Mouse (Mus musculus): ENCODE results near the gene Rint1. TPM values are rescaled to one million over a fixed set of nuclear protein-coding genes. Genes with fewer than 3 reads are reported as not detected.

The Rint1 gene
- polyA plus RNA-seq, 1 experiment = 22.4 TPM

- no peak for TF ChIP-seq CTCF (IDR thresholded peaks at IDR 0.05; ENCODE audit: borderline replicate concordance, insufficient read depth, low read depth, low read length)
- TF ChIP-seq POLR2A (IDR thresholded peaks at IDR 0.05; ENCODE audit: borderline replicate concordance, insufficient read depth, low read length) = no peak
- no peak for DNase-seq
- no peaks in the 10 kb centered on the region for H3K27me3 ChIP-seq (ENCODE audit: control insufficient read depth, insufficient read depth, low read length)
- WGBS = 25% methylated on average over 5 of the region's 5 CpGs
- no peak overlapping the region for H3K27ac ChIP-seq (ENCODE audit: insufficient read depth, low read length)
- H3K4me3 ChIP-seq (replicated peaks; ENCODE audit: insufficient read depth, low read depth, low read length) = no peak overlapping the region
- H3K4me1 ChIP-seq (ENCODE audit: control insufficient read depth, insufficient read depth, low read length) = no peaks in the 10 kb centered on the region
Measured at GRCm38 (mm10) chr5:23862291-23862690, 74.8 kb downstream of the Rint1 start.

DNA sequence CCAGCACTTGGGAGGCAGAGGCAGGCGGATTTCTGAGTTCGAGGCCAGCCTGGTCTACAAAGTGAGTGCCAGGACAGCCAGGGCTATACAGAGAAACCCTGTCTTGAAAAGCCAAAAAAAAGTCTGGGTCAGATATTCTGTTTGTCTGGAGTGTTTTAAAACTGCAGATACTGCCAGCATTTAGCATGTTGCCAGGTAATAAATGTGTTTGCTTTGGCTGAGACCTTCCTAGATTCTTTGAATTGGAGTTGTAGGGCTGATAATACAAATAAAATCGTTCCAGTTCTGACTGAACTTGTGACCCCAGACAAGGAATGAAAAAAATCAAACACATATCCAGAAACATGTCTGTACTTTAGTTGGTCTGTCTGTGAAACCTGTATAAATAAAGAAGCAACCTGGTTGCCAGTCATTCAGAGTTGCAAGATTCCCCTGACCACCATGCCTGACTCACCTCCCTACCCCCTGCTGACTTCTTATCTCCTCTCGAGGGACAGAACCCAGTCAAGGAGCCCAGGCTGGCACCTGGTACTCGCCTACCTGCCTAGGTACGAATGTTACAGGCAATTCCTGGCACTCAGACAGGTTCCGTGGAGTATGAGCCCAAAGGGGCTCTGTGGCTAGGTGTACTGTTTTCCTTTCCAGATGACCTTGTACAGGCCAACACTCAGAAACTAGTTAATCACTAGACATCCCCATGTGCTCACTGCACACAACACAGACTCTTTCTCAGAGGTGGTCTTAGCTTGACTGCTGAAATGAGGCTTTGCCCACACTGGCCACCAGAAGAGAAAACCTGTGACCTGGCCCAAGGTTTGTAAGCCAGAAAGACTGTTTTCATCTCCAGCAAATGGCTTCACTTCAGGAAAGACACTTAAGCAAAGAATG, 75.9 kb downstream of the Rint1 start:
- no peaks in the 10 kb centered on the region for H3K4me1 ChIP-seq (ENCODE audit: control insufficient read depth, insufficient read depth, low read length)
- H3K4me3 ChIP-seq (replicated peaks; ENCODE audit: insufficient read depth, low read depth, low read length) = no peak overlapping the region
- no peak for DNase-seq
- no peaks in the 10 kb centered on the region for H3K27me3 ChIP-seq (ENCODE audit: control insufficient read depth, insufficient read depth, low read length)
- WGBS = 83% methylated on average over 7 of the region's 7 CpGs
- TF ChIP-seq CTCF (IDR thresholded peaks at IDR 0.05; ENCODE audit: borderline replicate concordance, insufficient read depth, low read depth, low read length) (no peak), POLR2A (IDR thresholded peaks at IDR 0.05; ENCODE audit: borderline replicate concordance, insufficient read depth, low read length) (no peak)
- H3K27ac ChIP-seq (ENCODE audit: insufficient read depth, low read length) = no peak overlapping the region

DNA sequence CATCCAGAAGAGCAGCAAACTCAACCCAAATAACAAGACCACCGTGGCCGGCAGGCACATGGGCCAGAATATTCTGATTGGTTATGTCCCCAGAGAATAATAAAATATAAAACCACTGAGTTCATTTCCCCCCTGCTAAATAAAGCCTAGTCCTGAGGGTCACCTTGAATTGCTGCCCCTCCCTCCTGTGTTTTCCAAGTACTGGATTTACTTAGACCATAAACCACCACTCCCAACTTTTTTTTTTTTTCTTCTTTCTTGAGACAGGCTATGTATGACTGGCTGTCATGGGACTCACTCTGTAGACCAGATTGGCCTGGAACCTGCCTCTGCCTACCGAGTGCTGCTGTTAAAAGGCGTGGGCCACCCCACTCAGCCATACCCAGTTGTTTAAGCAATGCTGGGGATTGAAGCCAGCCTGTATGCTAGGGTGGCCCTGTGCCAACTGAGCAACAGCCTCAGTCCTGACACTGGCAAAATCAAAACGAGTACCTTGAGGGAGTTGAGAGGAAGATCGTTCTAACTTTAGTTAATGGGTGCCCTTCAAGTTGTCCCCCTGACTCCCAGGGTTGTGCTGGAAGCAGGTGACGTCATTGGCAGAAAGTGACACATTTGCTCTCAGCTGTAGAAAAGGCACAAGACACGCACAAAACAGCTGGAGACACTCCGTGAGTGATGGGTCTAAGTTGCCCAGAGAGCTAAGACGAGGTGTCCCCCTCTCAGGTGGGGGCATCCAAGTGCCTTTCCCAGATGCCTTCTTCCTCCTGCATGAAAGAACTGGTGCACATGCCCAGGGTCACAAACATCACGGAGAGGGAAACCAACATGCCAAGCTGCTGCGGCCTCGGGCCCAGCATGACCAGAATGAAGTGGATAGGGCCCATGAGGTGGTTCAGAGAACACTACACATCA, 76.8 kb downstream of the Rint1 start:
- H3K27me3 ChIP-seq (ENCODE audit: control insufficient read depth, insufficient read depth, low read length) = no peaks in the 10 kb centered on the region
- WGBS = 79% methylated on average over 13 of the region's 13 CpGs

DNA sequence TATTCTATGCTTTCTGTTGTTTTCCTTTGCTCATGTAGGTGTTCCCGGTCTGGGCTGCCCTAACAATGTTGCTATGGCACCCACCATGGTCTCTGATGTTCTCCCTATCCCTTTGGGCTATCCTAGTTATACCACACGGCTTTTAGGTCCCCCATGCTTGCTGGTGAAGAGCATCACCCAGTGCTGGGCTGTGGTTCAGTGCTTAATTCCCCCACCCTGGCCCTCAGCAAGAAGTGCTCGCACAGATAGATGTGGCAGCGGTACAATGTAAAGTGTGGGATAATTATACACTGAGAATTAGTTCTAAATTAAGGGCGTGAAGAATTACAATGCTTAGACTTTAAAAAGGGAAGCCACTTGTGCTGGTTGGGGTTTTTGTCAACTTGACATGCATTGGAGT, 78.4 kb downstream of the Rint1 start:
- H3K4me3 ChIP-seq (replicated peaks; ENCODE audit: insufficient read depth, low read depth, low read length) = no peak overlapping the region
- no peak for DNase-seq
- no peaks in the 10 kb centered on the region for H3K4me1 ChIP-seq (ENCODE audit: control insufficient read depth, insufficient read depth, low read length)
- WGBS = 80% methylated on average over 5 of the region's 5 CpGs
- H3K27me3 ChIP-seq (ENCODE audit: control insufficient read depth, insufficient read depth, low read length) = no peaks in the 10 kb centered on the region
- H3K27ac ChIP-seq (ENCODE audit: insufficient read depth, low read length) = no peak overlapping the region
- no peak for TF ChIP-seq POLR2A (IDR thresholded peaks at IDR 0.05; ENCODE audit: borderline replicate concordance, insufficient read depth, low read length)
- TF ChIP-seq CTCF (IDR thresholded peaks at IDR 0.05; ENCODE audit: borderline replicate concordance, insufficient read depth, low read depth, low read length) = no peak

More for the DNA sequence above, 76.8 kb downstream of the Rint1 start:
- no peak overlapping the region for H3K27ac ChIP-seq (ENCODE audit: insufficient read depth, low read length)
- H3K4me3 ChIP-seq (replicated peaks; ENCODE audit: insufficient read depth, low read depth, low read length) = no peak overlapping the region
- no peaks in the 10 kb centered on the region for H3K4me1 ChIP-seq (ENCODE audit: control insufficient read depth, insufficient read depth, low read length)
- TF ChIP-seq POLR2A (IDR thresholded peaks at IDR 0.05; ENCODE audit: borderline replicate concordance, insufficient read depth, low read length) (no peak), CTCF (IDR thresholded peaks at IDR 0.05; ENCODE audit: borderline replicate concordance, insufficient read depth, low read depth, low read length) (no peak)
- DNase-seq = no peak

Other genes with a start within 250 kb of the Rint1 start
- 71.3 and 72.3 TPM in 2 replicates for gene Srpk2, start 103.1 kb upstream of the Rint1 start, polyA plus RNA-seq (2012; rRNA removed)
- gene Pus7, start 4.0 kb upstream of the Rint1 start, polyA plus RNA-seq (2012; rRNA removed) = 14.1 and 15.2 TPM in 2 replicates
- 90.0 and 90.4 TPM in 2 replicates for gene Tomm7, start 56.5 kb downstream of the Rint1 start, polyA plus RNA-seq (2012; rRNA removed)
- gene Fam126a, start 243.0 kb downstream of the Rint1 start, polyA plus RNA-seq (2012; rRNA removed) = 5.2 and 5.6 TPM in 2 replicates

Data from cerebellum, adult 2 months (tissue).